Mouse (Mus musculus): Measurements from ENCODE around the gene Tdrd9. TPM values are rescaled to one million over a fixed set of nuclear protein-coding genes. Genes with fewer than 3 reads are reported as not detected.

Tdrd9 gene
- polyA plus RNA-seq, 1 experiment = not detected

Other genes with a start within 250 kb of the Tdrd9 start
- gene Klc1, start 212.7 kb upstream of the Tdrd9 start, polyA plus RNA-seq (2012; ENCODE audit: insufficient read depth, insufficient read length, missing spikeins) = 20.6 and 63.5 TPM in 2 replicates
- 3.8 and 6.8 TPM in 2 replicates for gene Xrcc3, start 157.7 kb upstream of the Tdrd9 start, polyA plus RNA-seq (2012; ENCODE audit: insufficient read depth, insufficient read length, missing spikeins)
- gene Zfyve21, start 157.4 kb upstream of the Tdrd9 start, polyA plus RNA-seq (2012; ENCODE audit: insufficient read depth, insufficient read length, missing spikeins) = 36.1 and 41.4 TPM in 2 replicates
- gene Ppp1r13b, start 63.4 kb upstream of the Tdrd9 start, polyA plus RNA-seq (2012; ENCODE audit: insufficient read depth, insufficient read length, missing spikeins) = 4.5 and 5.9 TPM in 2 replicates
- gene Atp5mpl, start 4.6 kb upstream of the Tdrd9 start, polyA plus RNA-seq (2012; ENCODE audit: insufficient read depth, insufficient read length, missing spikeins) = 2,071 and 2,182 TPM in 2 replicates
- not detected in 2 replicates for gene Rd3l, start 9.8 kb downstream of the Tdrd9 start, polyA plus RNA-seq (2012; ENCODE audit: insufficient read depth, insufficient read length, missing spikeins)
- gene Aspg, start 135.1 kb downstream of the Tdrd9 start, polyA plus RNA-seq (2012; ENCODE audit: insufficient read depth, insufficient read length, missing spikeins) = 60.4 and 84.2 TPM in 2 replicates
- gene Kif26a, start 174.6 kb downstream of the Tdrd9 start, polyA plus RNA-seq (2012; ENCODE audit: insufficient read depth, insufficient read length, missing spikeins) = 1.9 and 3.2 TPM in 2 replicates